Mouse (Mus musculus) G1E (cell line): Measurements from ENCODE around the gene Angptl2.

ENCODE experiments used
- CTCF ChIP-seq: IDR thresholded peaks from 2 replicates; pipeline ENCODE4 v1.5.1; 2012; ENCODE audit warnings: low read depth, low read length, inconsistent platforms, mixed read lengths
- GATA1 ChIP-seq: IDR thresholded peaks from 2 replicates; pipeline ENCODE4 v1.6.1; 2012; ENCODE audit warnings: borderline replicate concordance, low read length, inconsistent platforms, mixed read lengths
- POLR2AphosphoS5 ChIP-seq: IDR thresholded peaks from 2 replicates; pipeline ENCODE4 v1.6.1; 2012; ENCODE audit warnings: low read depth, low read length, inconsistent platforms; ENCODE audit not compliant: insufficient replicate concordance
- TAL1 ChIP-seq: conservative IDR thresholded peaks from 2 replicates; pipeline ENCODE4 v1.6.1; 2012; ENCODE audit warnings: low read depth, low read length, inconsistent platforms, mixed read lengths

GRCm38 (mm10) chr2:33183321-33183720 is 32.5 kb upstream of the Angptl2 start:
- TF ChIP-seq GATA1 (no peak), CTCF (no peak), TAL1 (no peak), POLR2AphosphoS5 (no peak)
